Mouse (Mus musculus): Measurements from ENCODE around the gene Ltb.

DNA sequence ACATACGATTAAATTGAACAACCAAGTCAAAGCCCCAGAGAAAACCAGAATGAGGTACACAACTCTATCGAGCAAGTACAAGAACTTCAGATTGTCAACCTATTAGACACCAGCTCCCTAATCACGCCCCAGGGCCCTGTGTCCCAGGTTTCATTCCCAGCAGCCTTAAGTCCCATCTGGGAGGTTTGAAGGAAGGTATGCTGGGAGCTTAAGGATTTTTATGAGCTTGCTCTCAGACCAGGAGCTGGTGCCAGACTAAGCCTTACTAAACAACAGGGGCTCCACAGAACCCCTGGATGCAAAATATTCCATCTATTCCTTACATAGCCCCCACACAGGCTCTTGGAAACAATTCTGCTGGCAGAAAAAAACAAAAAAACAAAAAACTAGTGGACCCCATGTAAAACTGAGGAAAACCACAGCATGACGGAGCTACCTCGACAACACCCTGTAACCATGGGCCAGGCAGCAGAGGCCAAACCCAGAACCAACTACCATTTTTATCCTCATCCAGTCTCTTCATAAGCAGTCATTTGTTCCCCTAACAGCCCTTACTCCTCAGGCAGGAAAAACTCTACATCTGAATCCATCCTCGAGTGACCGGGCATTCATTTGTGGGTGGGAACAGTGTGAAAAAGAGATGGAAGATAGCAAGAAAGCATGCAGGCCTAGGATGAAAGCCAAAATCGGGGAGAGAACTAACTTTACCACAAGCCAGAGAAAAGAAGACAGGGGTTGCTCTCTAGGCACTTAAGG, 30.7 kb upstream of the Ltb start:
- TF ChIP-seq GATA1 (IDR thresholded peaks at IDR 0.05; ENCODE audit: borderline replicate concordance, low read length) (no peak), FLI1 (IDR thresholded peaks at IDR 0.05; ENCODE audit: low read length) (no peak)
